Mouse (Mus musculus): ENCODE data around the gene Nusap1.
"Not testable (repeated sequence)": the region's sequence is repeated elsewhere in the genome, so short reads cannot be mapped to it uniquely, and the experiment has no call there.

Nusap1 gene

DNA sequence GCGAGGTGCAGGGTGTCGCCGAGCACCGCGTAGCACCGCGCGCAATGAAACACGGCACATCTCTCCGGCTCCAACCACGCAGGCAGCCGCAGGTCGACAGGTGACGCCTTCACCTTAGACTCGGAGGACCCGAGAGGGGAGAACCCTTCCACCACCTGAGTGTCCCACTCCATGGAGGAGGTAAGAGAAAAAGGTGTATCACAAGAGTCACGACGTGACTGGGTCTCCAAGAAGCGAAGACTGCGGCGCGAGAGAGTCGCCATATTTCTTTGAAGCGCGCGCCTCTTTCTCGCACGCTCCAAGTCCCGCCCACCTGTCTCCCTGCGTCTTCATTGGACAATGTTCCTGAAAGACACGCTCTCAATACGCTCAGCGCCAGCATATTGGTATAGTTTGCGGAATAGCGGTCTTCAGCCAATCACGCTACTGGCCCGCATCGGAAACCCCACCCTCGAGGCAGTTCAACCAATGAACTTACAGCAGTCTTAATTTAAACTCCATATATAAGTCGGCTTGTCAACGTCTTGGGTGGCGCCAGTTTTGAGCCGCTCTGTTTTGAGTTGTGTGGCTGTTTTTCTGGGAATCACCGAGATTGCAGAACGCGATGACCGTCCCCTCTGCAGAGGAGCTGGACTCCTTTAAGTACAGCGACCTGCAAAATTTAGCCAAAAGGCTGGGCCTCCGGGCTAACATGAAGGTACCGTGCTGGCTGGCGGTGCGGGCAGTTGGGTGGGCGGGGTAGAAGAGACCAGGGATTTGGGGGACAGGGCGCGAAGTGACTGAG is at the start of gene Nusap1, which contains the start of gene Oip5:
Nusap1 (plus strand) TSS at position 100 of the 784 bp plus-strand sequence.
Oip5 (minus strand) TSS at position 271 of the 784 bp plus-strand sequence.
- DNase-seq (ENCODE audit: low read depth, low spot score), result peak; percentile 96

DNA sequence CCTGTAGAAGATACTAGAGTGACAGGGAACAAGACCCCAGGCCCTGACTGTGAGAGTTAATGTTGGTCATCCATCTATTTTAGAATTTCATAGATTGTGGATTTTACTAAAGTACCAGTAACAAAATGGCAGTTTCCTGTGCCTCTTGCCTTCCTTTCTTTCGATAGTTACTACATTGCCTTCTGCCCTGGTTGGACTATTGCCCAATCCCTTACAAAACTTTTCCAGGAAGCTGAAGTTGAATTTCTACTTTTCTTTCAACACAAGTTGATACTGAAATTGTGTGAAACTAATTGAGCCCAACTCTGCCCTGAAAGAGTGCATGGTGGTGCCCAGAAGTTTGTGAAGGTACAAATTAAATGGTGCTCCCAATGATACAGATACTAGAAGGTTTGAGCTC is 45.6 kb upstream of the Nusap1 start:
- DNase-seq (ENCODE audit: low read depth, low spot score), result no peak

DNA sequence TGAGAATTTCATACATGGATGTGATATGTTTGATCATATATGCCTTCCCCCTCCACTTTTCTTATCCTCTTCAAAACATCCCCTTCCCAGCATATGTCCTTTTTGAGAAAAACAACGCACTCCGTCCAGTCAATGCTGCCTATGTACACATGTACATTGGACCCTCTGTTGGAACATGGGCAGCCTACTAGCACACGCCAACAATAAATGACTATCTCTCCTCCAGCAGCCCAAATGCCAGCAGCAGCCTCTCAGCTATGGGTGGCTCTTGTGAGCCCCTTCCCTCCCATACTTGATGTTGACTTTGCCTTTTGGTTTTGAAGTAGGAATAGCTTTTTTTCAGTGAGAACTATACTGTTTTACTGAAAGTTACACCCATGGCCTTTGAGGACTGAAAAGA is 36.5 kb upstream of the Nusap1 start:
- no peak for DNase-seq (ENCODE audit: low read depth, low spot score)

DNA sequence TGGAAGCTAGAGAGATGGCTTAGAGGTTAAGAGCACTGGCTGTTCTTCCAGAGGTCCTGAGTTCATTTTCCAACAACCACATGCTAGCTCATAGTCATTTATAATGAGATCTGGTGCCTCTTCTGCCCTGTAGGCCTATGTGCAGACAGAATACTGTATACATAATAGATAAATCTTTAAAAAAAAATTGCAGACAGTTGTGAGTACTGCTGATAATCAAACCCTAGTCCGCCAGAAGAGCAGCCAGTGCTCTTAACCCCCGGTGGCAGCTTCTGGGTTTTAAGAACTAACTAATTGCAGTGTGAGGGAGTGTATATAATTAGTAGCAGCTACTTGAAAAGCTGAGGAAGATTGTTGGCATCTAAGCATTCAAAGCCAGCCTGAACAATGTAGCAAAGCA is 34.7 kb upstream of the Nusap1 start:
- DNase-seq (ENCODE audit: low read depth, low spot score), result no peak

DNA sequence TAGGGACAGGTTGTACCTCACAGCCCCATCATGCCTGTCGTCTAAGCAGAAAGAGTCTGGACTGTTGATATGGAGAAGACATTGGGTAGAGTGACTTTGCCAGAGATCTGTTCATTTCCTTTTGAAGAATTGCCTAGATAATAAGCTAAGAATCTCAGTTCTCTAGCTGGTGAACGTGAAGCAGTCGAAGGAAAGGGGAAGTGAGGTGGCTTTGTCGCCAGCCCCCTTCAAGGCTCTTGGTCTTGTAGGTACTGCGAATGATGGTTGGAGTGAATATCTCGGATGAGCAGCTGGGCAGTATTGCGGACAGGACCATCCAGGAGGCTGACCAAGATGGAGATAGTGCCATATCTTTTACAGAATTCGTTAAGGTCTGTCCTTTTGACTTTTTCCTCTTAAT is 33.8 kb upstream of the Nusap1 start:
- DNase-seq (ENCODE audit: low read depth, low spot score), result no peak

DNA sequence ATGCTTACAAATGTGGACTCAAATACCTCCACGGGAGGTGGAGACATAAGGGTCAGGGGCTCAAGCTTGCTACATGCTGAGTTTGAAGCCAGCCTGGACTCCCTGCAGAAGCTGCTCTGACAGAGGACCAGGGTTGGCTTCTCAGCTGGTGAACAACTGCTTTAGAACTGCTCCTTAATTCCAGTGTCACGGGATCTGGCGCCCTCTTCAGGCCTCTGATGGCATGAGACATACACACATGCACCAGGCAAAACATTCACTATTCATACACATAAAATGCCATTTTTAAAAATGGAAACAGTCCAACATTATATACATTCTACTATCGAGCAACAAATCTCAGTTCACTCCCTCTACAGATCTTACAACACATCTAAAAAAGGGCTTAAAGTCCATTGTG is 30.7 kb upstream of the Nusap1 start:
- no peak for DNase-seq (ENCODE audit: low read depth, low spot score)

DNA sequence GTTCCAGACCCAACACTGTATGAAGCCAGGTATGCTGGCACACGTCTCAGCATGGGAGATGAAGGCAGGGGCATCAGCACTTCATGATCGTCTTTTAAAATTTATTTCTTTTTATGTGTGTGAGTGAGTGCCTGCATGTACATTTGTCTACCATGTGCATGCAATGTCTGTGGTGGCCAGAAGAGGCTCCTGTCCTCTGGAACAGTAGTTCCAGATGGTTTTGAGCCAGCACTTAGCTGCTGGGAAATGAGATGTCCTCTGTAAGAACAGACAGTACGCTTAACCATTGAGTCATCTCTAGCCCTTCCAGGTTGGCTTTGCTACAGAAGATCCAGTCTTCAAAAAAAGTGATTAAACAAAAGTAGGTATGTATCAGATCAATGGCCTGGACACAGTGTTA is 26.9 kb upstream of the Nusap1 start:
- no peak for DNase-seq (ENCODE audit: low read depth, low spot score)

DNA sequence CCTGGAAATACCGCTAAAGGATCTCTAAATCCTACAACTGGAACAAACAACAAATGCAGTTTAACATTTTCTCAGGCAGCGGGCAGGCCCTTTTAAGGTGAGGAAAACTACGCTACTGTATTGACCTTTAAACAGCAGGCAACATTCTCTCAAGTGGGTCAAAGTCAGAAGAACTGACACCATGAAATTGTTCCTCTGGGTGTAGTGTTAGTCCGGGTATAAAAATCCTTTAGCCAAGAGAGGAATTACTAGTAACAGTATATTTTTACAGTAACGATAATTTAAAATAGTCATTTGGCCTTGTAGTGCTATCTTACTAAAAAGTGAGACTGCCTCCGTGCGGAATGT is 24.4 kb upstream of the Nusap1 start:
- no peak for DNase-seq (ENCODE audit: low read depth, low spot score)

DNA sequence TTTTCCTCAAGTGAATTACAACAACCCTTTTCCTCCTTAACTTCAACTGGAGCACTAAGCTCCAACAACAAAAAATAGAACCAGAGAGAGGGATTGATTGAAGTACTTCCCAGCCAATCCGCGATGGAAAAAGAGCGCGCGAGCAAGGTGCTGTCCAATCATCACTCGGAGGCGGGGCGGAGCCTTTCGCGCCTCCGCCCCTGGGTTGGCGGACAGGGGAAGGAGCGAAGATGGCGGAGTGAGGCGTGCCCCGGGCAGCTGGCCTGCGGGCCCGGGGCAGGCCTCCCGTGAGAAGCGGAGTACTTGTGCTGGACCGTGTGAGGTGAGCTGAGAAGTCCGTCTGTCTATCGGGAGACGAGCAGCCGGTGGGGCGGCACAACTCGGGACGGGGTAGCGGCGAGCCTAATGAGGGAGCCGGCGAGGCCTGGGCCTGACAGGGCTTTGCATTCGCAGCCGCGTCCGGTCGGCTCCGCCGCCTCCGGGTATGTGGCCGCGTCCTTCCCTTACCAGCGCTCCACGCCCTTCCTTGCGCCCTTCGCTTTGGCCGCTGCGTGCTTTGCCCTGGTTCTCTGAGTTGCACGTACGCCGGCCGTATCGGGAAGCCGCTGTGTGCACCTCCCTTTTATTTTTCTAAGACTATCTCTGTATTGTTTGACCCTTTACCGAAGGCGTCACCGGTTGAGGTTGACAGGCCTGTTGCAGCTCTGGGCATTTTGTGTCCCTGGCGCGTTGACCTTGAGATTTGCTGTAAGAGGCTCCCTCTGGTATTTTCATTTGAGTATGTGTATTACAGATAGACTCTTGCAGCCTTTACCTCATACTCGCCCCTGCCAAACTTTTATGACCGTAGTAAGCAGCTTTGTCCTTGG is 23.8 kb upstream of the Nusap1 start:
- DNase-seq (ENCODE audit: low read depth, low spot score), result peak; percentile 94

DNA sequence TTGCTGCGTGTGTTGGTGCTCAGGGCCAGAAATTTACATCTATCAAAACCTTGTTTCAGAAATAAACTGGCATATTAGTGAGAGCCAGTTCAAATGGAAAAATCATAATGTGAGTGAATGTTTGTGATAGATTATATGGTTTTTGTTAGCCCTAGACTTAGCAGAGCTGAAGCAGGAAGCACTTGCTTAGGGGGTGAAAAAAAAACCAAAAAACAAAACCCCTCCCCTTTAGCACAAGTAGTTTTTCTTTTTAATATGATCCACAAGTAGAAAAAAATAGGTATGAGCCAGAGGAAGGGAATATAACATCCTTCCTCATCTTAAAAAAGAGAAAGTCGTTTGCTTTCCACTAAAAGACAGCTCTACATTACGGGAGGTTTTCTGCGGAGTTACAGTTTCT is 22.8 kb upstream of the Nusap1 start:
- DNase-seq (ENCODE audit: low read depth, low spot score), result no peak

DNA sequence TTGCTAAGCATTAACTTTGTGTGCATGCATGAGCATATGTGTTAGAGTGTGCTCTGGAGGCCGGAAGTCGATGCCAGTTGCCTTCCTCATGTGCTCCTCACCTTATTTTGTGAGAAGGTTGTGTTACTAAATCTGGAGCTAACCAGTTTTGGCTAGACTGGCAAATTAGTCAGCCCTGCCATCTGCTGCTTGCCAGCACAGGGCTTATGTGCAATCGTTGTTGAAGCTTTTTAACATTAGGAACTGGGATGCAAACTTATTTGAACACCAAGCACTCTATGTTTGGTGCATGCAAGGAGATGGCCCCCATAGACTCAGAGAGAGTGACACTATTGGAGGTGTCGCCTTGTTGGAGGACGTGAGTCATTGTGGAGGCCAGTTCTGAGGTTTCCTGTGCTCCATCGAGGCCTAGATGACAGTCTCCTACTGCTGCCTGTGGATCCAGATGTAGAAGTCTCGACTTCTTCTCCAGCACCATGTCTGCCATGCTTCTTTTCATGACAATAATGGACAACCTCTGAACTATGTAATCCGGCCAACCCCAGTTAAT is 21.2 kb upstream of the Nusap1 start:
- DNase-seq (ENCODE audit: low read depth, low spot score), result no peak

DNA sequence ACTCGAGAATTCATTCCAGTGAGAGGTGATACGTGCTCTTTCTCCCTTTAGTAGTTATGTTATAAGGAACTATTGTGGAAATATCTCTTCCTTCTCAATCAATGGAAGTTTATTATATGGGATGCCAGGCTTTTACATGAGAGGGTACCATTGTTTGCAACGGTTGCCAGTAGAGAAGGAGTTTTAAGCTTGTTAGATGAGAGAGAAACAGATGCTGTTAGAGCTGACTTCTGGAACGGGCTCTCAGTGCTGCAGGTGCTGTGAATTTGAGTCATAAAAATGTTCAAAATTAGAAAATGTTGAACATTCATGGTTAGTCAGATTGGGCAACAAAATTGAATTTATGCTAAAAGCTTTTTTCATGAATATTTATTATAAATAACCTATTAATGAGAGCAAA is 17.1 kb upstream of the Nusap1 start:
- DNase-seq (ENCODE audit: low read depth, low spot score), result no peak

DNA sequence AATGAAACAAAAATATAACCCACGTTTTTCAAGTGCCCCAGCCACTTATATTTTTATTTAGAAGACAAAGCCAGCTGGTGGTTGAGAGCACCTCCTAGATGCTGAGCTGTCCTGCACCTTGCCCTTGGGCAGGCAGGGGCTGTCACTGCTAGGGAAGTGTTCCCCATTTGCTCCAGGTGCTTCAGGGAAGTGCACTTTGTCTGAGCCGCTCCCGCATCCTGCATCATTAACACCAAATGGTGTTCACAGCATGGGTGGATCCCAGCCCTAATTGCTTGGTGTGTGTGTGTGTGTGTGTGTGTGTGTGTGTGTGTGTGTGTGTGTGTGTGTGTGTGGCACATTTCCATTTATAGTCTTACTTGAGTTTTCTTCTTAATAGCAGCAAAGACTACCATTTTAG is 16.5 kb upstream of the Nusap1 start:
- DNase-seq (ENCODE audit: low read depth, low spot score), result not testable (repeated sequence)

DNA sequence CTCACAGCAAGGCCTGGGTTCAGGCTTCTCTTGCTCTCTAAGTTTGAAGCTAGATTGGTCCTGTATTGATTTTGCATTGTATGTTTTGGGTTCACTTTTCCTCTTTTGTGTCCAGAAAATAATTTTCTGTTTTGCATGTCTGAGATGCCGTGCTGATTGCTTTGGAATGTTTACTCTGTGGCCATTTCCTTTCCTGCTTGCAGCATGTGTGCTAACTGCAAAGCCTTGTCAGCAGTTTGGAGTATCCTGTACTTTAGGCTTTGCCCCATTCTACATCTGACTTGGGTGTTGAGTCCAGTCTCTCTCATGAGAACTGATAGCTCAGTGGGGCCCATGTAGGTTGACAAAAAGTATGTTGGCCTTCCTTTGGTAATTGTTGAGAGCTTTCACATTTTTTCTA is 15.6 kb upstream of the Nusap1 start:
- DNase-seq (ENCODE audit: low read depth, low spot score), result no peak

DNA sequence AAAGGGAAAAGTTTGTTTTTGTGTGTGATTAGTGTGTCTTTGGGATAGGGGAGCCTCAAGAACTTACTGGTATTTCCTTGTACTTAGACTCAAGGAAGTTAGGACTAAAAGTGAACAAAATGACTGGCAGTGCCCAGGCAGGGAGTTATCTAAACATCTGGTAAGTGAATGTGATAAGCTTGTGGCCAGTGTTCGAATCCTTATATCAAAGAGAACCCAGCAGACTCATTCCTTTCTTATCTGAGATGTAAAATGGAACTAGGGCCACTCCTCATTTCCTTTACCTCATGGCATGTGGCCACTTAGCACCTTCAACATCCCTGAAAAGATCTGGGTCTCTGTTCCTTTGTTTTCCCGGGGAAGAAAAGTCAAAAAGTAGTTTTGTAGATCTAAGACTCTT is 14.2 kb upstream of the Nusap1 start:
- DNase-seq (ENCODE audit: low read depth, low spot score), result no peak

DNA sequence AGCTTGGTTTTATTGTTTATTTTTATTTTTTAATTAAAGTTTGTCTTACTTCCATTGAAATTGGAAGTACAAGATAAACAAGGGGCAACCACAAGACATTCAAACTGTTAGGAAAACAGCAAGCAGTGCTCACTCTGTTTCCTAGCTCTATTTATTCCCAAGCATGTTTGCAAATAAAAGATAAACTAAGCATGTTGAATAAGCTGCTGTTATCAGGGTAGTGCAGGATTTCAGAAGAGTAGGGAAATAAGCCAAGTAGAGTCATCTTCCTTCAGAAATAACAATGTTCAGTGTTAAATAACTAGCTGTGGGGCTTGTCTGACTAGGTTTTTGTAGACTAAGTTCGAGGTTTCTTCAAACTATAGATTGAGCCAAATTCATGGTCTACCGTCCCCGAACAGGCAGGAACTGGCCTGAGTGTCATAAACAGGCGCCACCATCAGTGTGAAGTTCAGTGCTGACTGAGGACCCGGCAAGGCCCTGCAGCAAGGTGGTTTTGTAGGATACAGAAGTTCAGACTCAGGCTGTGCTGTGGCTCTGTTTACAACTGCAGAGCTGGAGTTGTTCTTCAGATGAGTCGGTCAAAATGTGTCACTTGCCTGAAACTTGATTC is 12.6 kb upstream of the Nusap1 start:
- no peak for DNase-seq (ENCODE audit: low read depth, low spot score)

DNA sequence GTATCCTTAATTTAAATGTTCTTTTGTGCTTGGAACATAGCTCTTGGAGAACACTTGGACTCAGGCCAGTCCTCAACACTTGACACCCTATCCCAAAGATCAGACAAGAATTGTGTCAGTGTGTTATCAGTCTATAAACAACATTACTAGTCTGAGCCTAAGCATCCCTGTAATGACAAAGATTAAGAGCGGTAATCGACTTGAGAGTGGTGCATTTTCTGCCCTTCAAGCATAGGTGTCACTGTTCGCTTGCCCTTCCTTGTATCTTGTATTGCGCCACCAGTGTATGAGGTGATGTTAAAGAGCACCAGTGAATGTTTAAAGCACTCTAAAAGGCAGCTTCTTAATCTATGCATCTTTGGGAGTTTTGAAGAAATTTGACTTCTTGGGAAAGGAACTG is 11.1 kb upstream of the Nusap1 start:
- no peak for DNase-seq (ENCODE audit: low read depth, low spot score)

DNA sequence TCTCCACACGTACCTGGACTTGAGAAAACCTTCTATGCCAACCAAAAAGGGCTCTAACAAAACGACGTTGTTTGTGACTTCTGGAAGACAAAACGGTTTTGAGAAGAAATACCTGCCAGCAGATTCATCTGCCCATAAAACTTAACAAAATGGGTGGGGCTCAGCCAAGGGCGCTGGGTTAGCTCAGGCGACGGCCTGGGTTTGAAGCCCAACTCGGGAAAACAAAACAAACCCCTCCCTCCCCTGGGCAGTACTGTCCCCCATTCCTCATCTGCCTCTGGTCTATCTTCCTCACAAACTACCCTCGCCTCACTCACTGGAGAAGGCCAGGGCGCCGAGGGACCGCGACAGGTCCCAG is 278 bp upstream of the Nusap1 start:
- no peak for DNase-seq (ENCODE audit: low read depth, low spot score)

DNA sequence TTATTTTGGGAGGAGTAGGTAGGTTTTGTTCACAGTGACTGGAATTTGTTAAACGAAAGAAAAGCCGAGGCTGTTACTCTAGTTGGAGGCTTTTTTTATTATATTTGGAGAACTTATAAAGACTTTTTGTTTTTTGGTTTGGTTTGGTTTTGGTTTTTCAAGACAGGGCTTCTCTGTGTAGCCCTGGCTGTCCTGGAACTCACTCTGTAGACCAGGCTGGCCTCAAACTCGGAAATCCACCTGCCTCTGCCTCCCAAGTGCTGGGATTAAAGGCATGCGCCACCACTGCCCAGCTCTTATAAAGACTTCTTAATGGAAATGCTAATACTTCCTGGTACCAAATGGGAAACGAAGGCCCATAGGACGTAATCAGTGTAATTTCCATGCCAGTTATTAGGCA is 904 bp downstream of the Nusap1 start:
- DNase-seq (ENCODE audit: low read depth, low spot score), result not testable (repeated sequence)

DNA sequence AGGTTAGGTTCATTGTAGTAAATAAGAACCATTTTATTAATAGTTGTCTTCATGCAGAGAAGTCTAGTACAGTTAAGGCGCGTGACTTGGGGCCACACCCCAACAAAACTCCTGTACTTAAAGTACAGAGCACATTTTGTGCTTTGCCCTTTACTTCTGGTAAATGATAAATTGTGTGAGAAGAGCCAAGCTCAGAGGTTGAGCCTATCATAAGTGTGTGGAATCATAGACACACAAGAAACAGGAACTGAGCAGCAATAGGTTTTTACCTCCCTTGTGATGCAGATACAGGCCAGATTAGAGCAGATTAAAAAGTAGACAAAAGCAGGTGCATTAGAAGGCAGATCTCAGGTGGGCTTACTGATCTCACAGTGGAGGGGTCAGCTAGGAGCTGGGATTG is 3.2 kb downstream of the Nusap1 start:
- DNase-seq (ENCODE audit: low read depth, low spot score), result no peak

DNA sequence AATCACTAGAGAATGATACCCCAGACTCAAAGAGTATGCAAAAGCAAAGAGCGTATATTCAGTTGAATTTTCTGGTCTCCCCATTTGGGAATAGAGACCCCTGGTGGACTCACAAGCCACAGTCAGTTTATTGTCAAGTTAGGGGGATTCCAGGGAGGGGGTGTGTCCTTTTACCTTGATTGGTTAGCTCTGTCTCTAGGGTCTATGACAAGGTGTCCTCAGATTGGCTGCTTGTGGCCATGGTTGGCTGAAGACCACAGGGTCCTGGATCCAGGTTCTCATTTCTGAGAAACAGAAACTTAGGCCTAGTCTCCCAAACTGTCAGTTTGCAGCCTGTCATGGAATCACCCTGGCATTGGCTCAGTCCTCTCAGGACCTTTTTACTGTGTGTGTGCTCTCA is 18.7 kb downstream of the Nusap1 start:
- DNase-seq (ENCODE audit: low read depth, low spot score), result no peak

DNA sequence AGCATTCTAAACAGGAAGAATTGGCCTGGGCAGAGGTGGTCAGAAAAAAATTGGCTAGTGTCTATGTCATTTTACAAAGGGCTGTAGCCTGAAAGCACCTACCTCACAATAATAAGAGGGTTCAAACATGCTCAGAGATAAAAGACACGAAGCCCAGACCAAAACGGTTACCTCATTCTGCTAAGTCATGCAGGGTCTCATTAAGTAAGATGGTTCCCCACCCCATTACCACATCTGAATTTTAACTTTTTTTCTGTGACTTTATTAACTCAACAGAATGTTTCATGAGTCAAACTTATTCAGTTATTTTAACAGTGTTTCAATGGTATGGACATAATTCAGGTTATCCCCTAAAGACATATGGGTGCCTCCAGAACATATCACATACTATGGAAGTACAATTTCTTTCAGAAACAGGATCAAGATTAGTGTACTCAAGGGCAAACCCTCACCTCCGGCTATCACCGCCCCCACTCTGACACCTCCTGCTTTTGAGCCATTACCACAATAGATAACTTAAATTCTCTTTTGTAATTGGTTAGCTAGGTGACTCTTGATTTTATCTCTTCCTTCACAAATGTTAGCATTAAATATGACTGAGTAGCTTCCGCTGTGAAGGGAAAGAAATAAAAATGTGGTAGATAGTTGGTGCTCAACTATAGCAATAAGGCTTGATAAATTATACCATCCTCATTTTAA is 23.3 kb downstream of the Nusap1 start:
- no peak for DNase-seq (ENCODE audit: low read depth, low spot score)

Measured in brain, embryonic 18.5 days (tissue).